Mouse (Mus musculus) CH12.LX (cell line): ENCODE measurements around the gene Rtel1. TPM values are rescaled to one million over a fixed set of nuclear protein-coding genes. Genes with fewer than 3 reads are reported as not detected.

Source experiments
- DNase-seq: peaks from one replicate; pipeline ENCODE4 v3.0.0-alpha.2; 2013; ENCODE audit errors: extremely low read depth
- H3K27ac ChIP-seq: 2 replicates; pipeline ENCODE4 v1.5.1; 2012; ENCODE audit warnings: low read depth, mild to moderate bottlenecking, control low read depth, moderate library complexity; ENCODE audit not compliant: insufficient read depth
- H3K27me3 ChIP-seq: replicated peaks from 2 replicates; pipeline ENCODE3; 2012; ENCODE audit warnings: inconsistent platforms
- H3K36me3 ChIP-seq, 2 experiments: replicated peaks in 1 of 2; 2 replicates each; pipeline versions ENCODE3 to v1.6.1; 2012; ENCODE audit warnings: inconsistent platforms in 1 of 2, low read length in 1 of 2, mild to moderate bottlenecking in 1 of 2, mixed read lengths in 1 of 2, moderate library complexity in 1 of 2; ENCODE audit not compliant: control insufficient read depth in 1 of 2, insufficient read depth in 1 of 2
- H3K4me1 ChIP-seq, 2 experiments: 2 replicates each; pipeline ENCODE4 v1.6.1; 2012; ENCODE audit warnings: inconsistent platforms in 1 of 2, moderate library complexity in 1 of 2; ENCODE audit not compliant: insufficient read depth in 2 of 2, control insufficient read depth in 1 of 2
- H3K4me2 ChIP-seq: 2 replicates; pipeline ENCODE4 v1.6.1; 2012; ENCODE audit warnings: low read depth, mild to moderate bottlenecking, control low read depth; ENCODE audit not compliant: poor library complexity, insufficient read depth, severe bottlenecking
- H3K4me3 ChIP-seq, 3 experiments: fragments of 150-350 bp in 1 of 3; sonication (generic) in 1 of 3; replicated peaks in 1 of 3; 2 replicates each; pipeline versions ENCODE3 to v1.5.1; 2011 to 2012; ENCODE audit warnings: low read depth in 2 of 3, low read length in 2 of 3, mild to moderate bottlenecking in 2 of 3, moderate library complexity in 2 of 3, control low read depth in 1 of 3, improper control_type of control experiment in 1 of 3, inconsistent platforms in 1 of 3, mixed read lengths in 1 of 3; ENCODE audit not compliant: poor library complexity in 1 of 3
- H3K79me2 ChIP-seq: replicated peaks from 2 replicates; pipeline ENCODE4 v1.6.1; 2012; ENCODE audit warnings: mild to moderate bottlenecking, moderate library complexity; ENCODE audit not compliant: control insufficient read depth, poor library complexity, insufficient read depth, severe bottlenecking; ENCODE audit errors: extremely low read depth
- H3K9ac ChIP-seq: 2 replicates; pipeline ENCODE4 v1.6.1; 2012; ENCODE audit warnings: low read depth, mild to moderate bottlenecking, control low read depth, moderate library complexity; ENCODE audit not compliant: insufficient read depth
- H3K9me3 ChIP-seq: replicated peaks from 2 replicates; pipeline ENCODE3; 2012; ENCODE audit warnings: low read length, inconsistent platforms, mixed read lengths
- BHLHE40 ChIP-seq: IDR thresholded peaks from 2 replicates; pipeline ENCODE4 v1.6.1; 2011; ENCODE audit warnings: mild to moderate bottlenecking, low read depth, low read length, improper control_type of control experiment
- CHD2 ChIP-seq: IDR thresholded peaks from 2 replicates; pipeline ENCODE4 v1.6.1; 2011; ENCODE audit warnings: low read length, improper control_type of control experiment
- E2F4 ChIP-seq: IDR thresholded peaks from 2 replicates; pipeline ENCODE4 v1.6.1; 2011; ENCODE audit warnings: low read depth, low read length, improper control_type of control experiment; ENCODE audit not compliant: insufficient replicate concordance
- ELF1 ChIP-seq: IDR thresholded peaks from 2 replicates; pipeline ENCODE4 v1.6.1; 2014; ENCODE audit warnings: low read depth, mild to moderate bottlenecking, inconsistent platforms, low read length, improper control_type of control experiment
- ETS1 ChIP-seq: conservative IDR thresholded peaks from 2 replicates; pipeline ENCODE4 v1.6.1; 2012; ENCODE audit warnings: low read depth, mild to moderate bottlenecking, inconsistent platforms, low read length, improper control_type of control experiment, moderate library complexity
- HCFC1 ChIP-seq: IDR thresholded peaks from 2 replicates; pipeline ENCODE4 v1.6.1; 2012; ENCODE audit warnings: low read depth, mild to moderate bottlenecking, inconsistent platforms, low read length, improper control_type of control experiment
- IRF4 ChIP-seq: IDR thresholded peaks from 2 replicates; pipeline ENCODE4 v1.6.1; 2014; ENCODE audit warnings: low read depth, mild to moderate bottlenecking, inconsistent platforms, low read length, improper control_type of control experiment
- KAT2A ChIP-seq: IDR thresholded peaks from 2 replicates; pipeline ENCODE4 v1.6.1; 2012; ENCODE audit warnings: low read length, improper control_type of control experiment, inconsistent platforms; ENCODE audit not compliant: insufficient replicate concordance
- MAZ ChIP-seq: IDR thresholded peaks from 2 replicates; pipeline ENCODE4 v1.6.1; 2012; ENCODE audit warnings: low read depth, mild to moderate bottlenecking, inconsistent platforms, low read length, improper control_type of control experiment, moderate library complexity
- MXI1 ChIP-seq: IDR thresholded peaks from 2 replicates; pipeline ENCODE4 v1.6.1; 2011; ENCODE audit warnings: mild to moderate bottlenecking, low read depth, low read length, improper control_type of control experiment
- MYC ChIP-seq: IDR thresholded peaks from 2 replicates; pipeline ENCODE4 v1.6.1; 2011; ENCODE audit warnings: low read depth, mild to moderate bottlenecking, improper control_type of control experiment, low read length
- NELFE ChIP-seq: IDR thresholded peaks from 2 replicates; pipeline ENCODE4 v1.6.1; 2011; ENCODE audit warnings: low read depth, low read length, improper control_type of control experiment
- NRF1 ChIP-seq: IDR thresholded peaks from 2 replicates; pipeline ENCODE4 v1.6.1; 2014; ENCODE audit warnings: low read depth, mild to moderate bottlenecking, inconsistent platforms, low read length, improper control_type of control experiment, moderate library complexity
- PAX5 ChIP-seq: IDR thresholded peaks from 2 replicates; pipeline ENCODE4 v1.6.1; 2012; ENCODE audit warnings: low read length, inconsistent platforms, mixed read lengths
- POLR2A ChIP-seq: IDR thresholded peaks from 2 replicates; pipeline ENCODE4 v1.6.1; 2011; ENCODE audit warnings: low read depth, mild to moderate bottlenecking, improper control_type of control experiment, low read length
- RAD21 ChIP-seq: IDR thresholded peaks from 2 replicates; pipeline ENCODE4 v1.6.1; 2011; ENCODE audit warnings: low read depth, mild to moderate bottlenecking, low read length, improper control_type of control experiment, moderate library complexity
- TBP ChIP-seq: conservative IDR thresholded peaks from 2 replicates; pipeline ENCODE4 v1.6.1; 2011; ENCODE audit warnings: low read depth, low read length, improper control_type of control experiment
- UBTF ChIP-seq: IDR thresholded peaks from 2 replicates; pipeline ENCODE4 v1.6.1; 2012; ENCODE audit warnings: low read depth, mild to moderate bottlenecking, inconsistent platforms, low read length, improper control_type of control experiment, moderate library complexity
- USF1 ChIP-seq: IDR thresholded peaks from 2 replicates; pipeline ENCODE4 v1.6.1; 2014; ENCODE audit warnings: low read depth, mild to moderate bottlenecking, inconsistent platforms, low read length, improper control_type of control experiment
- USF2 ChIP-seq: conservative IDR thresholded peaks from 2 replicates; pipeline ENCODE4 v1.6.1; 2011; ENCODE audit warnings: low read depth, low read length, improper control_type of control experiment
- ZC3H11A ChIP-seq: IDR thresholded peaks from 2 replicates; pipeline ENCODE4 v1.6.1; 2012; ENCODE audit warnings: low read depth, mild to moderate bottlenecking, inconsistent platforms, low read length, improper control_type of control experiment
- ZNF384 ChIP-seq: IDR thresholded peaks from 2 replicates; pipeline ENCODE4 v1.6.1; 2012; ENCODE audit warnings: low read depth, low read length, improper control_type of control experiment, inconsistent platforms
- dilution Hi-C: fragments of 300-500 bp; cut with MboI; formaldehyde crosslinking; loops from 2 replicates; pipeline ENCODE4 v1.14.3; 2020; ENCODE audit warnings: low sequenced_read_pairs; ENCODE audit not compliant: extremely low pct_unique_long_range_greater_than_20kb, extremely low pct_ligation_motif_present
- in situ Hi-C: fragments of 300-500 bp; cut with MboI; formaldehyde crosslinking; loops from 3 replicates; pipeline ENCODE4 v1.14.3; 2019; ENCODE audit warnings: low sequenced_read_pairs, low pct_ligation_motif_present, low pct_unique_long_range_greater_than_20kb, mixed read lengths
- polyA plus RNA-seq: library from polyadenylated mRNA; unstranded; fragments of >175 nt; gene quantifications from 2 replicates; pipeline ENCODE4 v1.2.1, GENCODE M21; 2012; ENCODE audit warnings: low read depth; ENCODE audit not compliant: insufficient read length
- total RNA-seq, 2 experiments: library from RNA; depleted of rRNA; stranded (reverse); fragments of 300-350 nt in 1 of 2; fragments of >200 nt in 1 of 2; gene quantifications; 2 replicates each; pipeline ENCODE4 v1.2.3; 2012 to 2014

Rtel1 gene
- total and polyA plus RNA-seq, 3 experiments = 65.4 to 89.2 (median 67.6) TPM

GRCm38 (mm10) chr2:181322136-181322535, 2.6 kb downstream of the Rtel1 start:
- Histone ChIP-seq H3K4me3 (no peak overlapping the region), H3K27me3 (peaks cover under 1% of the 10 kb centered on the region), H3K9ac (no peak overlapping the region), H3K4me1 (peaks cover 8 to 20% of the 10 kb centered on the region in 2 experiments), H3K9me3 (no peaks in the 10 kb centered on the region), H3K4me2 (no peak overlapping the region), H3K27ac (no peak overlapping the region), H3K79me2 (peaks cover 14% of the 10 kb centered on the region), H3K36me3 (peaks cover 50 to 62% of the 10 kb centered on the region in 2 experiments)
- TF ChIP-seq USF1 (no peak), E2F4 (no peak), RAD21 (no peak), MAZ (no peak), ZC3H11A (no peak), TBP (no peak), NELFE (no peak), BHLHE40 (no peak), MYC (no peak), PAX5 (no peak), USF2 (no peak), IRF4 (no peak), MXI1 (no peak), NRF1 (no peak)
- DNase-seq = no peak
- in situ Hi-C loops (loop anchor here (10.0 kb wide), 1 partner anchor 137 kb away; the partner anchor contains the start of gene Ppdpf), dilution Hi-C loops (no loop called here)

GRCm38 (mm10) chr2:181326098-181326497, 6.6 kb downstream of the Rtel1 start:
- peaks cover 82 to 95% of the 10 kb centered on the region in 2 experiments for H3K36me3 ChIP-seq
- dilution Hi-C loops (no loop called here), in situ Hi-C loops (loop anchor here (10.0 kb wide), 1 partner anchor 141 kb away; the partner anchor contains the start of gene Ppdpf)
- TF ChIP-seq USF2 (no peak), CHD2 (no peak), ETS1 (no peak), UBTF (no peak), HCFC1 (no peak), E2F4 (no peak), ZNF384 (no peak), KAT2A (no peak), ELF1 (no peak), POLR2A (no peak), USF1 (no peak)
- no peak overlapping the region for H3K4me3 ChIP-seq
- no peak overlapping the region for H3K9ac ChIP-seq
- H3K9me3 ChIP-seq = no peaks in the 10 kb centered on the region
- no peak overlapping the region for H3K4me2 ChIP-seq
- no peaks in the 10 kb centered on the region for H3K27me3 ChIP-seq
- H3K27ac ChIP-seq = no peak overlapping the region
- peaks cover 0 to 4% of the 10 kb centered on the region in 2 experiments; a peak in 1 of 4 replicates for H3K4me1 ChIP-seq
- no peak for DNase-seq
- peaks cover 3% of the 10 kb centered on the region for H3K79me2 ChIP-seq
